Mouse (Mus musculus) myocyte (in vitro differentiated cells): ENCODE results near the gene Shc3.

ENCODE experiments used
- CEBPB ChIP-seq: IDR thresholded peaks from 2 replicates; pipeline ENCODE4 v1.6.1; 2011; ENCODE audit warnings: mild to moderate bottlenecking, moderate library complexity; ENCODE audit not compliant: poor library complexity, insufficient read depth, severe bottlenecking
- E2F4 ChIP-seq: IDR thresholded peaks from one replicate; pipeline ENCODE4 v1.6.1; 2011; ENCODE audit warnings: mild to moderate bottlenecking, control low read depth, moderate library complexity; ENCODE audit not compliant: insufficient read depth
- MYOD1 ChIP-seq, 3 experiments: IDR thresholded peaks; one replicate each; pipeline ENCODE4 v1.6.1; 2011; ENCODE audit warnings: control low read depth in 2 of 3, low read depth in 2 of 3, mild to moderate bottlenecking in 2 of 3, moderate library complexity in 1 of 3; ENCODE audit not compliant: insufficient read length in 2 of 3, control insufficient read depth in 1 of 3
- MYOG ChIP-seq, 3 experiments: IDR thresholded peaks; one replicate each; pipeline ENCODE4 v1.6.1; 2011; ENCODE audit warnings: control low read depth in 2 of 3, low read depth in 2 of 3, mild to moderate bottlenecking in 2 of 3; ENCODE audit not compliant: insufficient read length in 2 of 3, control insufficient read depth in 1 of 3, insufficient read depth in 1 of 3
- POLR2A ChIP-seq: IDR thresholded peaks from one replicate; pipeline ENCODE4 v1.6.1; 2011; ENCODE audit warnings: low read depth, mild to moderate bottlenecking, control low read depth, moderate library complexity; ENCODE audit not compliant: insufficient read length
- REST ChIP-seq: IDR thresholded peaks from one replicate; pipeline ENCODE4 v1.6.1; 2011; ENCODE audit warnings: mild to moderate bottlenecking, control low read depth, moderate library complexity; ENCODE audit not compliant: insufficient read depth, insufficient read length
- TCF12 ChIP-seq: IDR thresholded peaks from one replicate; pipeline ENCODE4 v1.6.1; 2011; ENCODE audit warnings: mild to moderate bottlenecking, control low read depth; ENCODE audit not compliant: poor library complexity, insufficient read depth, severe bottlenecking
- TCF3 ChIP-seq: IDR thresholded peaks from one replicate; pipeline ENCODE4 v1.6.1; 2011; ENCODE audit warnings: low read depth, control low read depth; ENCODE audit not compliant: insufficient read length
- USF1 ChIP-seq: IDR thresholded peaks from one replicate; pipeline ENCODE4 v1.6.1; 2011; ENCODE audit warnings: low read depth, mild to moderate bottlenecking, control low read depth, moderate library complexity

DNA sequence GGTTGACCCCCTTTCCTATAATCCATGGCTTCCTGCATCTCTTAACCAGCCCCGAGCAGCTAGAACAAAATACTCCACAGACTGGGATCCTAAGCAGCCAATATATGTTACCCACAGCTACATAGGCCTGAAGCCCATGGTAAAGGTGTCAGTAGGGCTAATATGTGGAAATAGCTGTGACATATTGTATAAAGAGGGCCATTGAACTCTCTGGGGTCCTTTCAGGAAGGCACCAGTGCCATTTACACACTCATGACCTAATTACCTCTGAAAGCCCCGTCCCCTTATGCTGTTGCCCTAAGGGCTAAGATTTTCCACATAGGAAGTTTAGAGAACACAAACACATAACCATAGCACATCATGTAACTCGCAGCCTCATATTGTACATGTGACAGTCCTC is 17.4 kb downstream of the Shc3 start:
- TF ChIP-seq E2F4: no peak
- TF ChIP-seq POLR2A: no peak
- TF ChIP-seq REST: no peak
- no peak for TF ChIP-seq USF1
- TF ChIP-seq TCF12: no peak
- TF ChIP-seq TCF3: no peak
- no peak for TF ChIP-seq MYOG (IDR thresholded peaks at IDR 0.05; ENCODE audit: control insufficient read depth in 1 of 3, insufficient read depth in 1 of 3, insufficient read length in 2 of 3, low read depth in 2 of 3)
- TF ChIP-seq MYOD1 (IDR thresholded peaks at IDR 0.05; ENCODE audit: control insufficient read depth in 1 of 3, insufficient read length in 2 of 3, low read depth in 2 of 3): no peak
- no peak for TF ChIP-seq CEBPB
